Mouse (Mus musculus): ENCODE measurements around the gene Serpinb3b. TPM values are rescaled to one million over a fixed set of nuclear protein-coding genes. Genes with fewer than 3 reads are reported as not detected.

Serpinb3b gene
- polyA plus RNA-seq (2012; ENCODE audit: low replicate concordance): not detected in 2 replicates

DNA sequence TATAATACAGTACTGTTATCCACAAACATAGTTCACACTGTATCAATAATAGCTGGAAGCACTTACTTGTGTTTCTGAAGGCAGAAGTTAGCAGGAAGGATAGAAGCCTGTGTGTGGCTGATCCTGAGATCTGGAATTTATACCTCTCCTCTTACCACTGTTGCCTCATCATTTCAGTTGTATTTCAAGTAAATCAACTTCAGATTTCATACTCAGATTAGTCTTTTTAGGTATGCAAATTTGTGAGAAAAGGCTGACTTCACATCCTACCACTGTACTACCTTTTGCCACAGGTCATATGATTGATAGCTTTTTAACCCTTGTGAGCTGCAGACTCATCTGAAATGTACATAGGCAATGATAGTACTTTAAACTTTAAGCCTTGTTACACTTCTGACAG, at the start of gene Serpinb3b, which contains the start of gene Serpinb3c:
TSS of gene Serpinb3b (minus strand) at position 101 of the 400 bp plus-strand sequence.
TSS of gene Serpinb3c (minus strand) at position 111 of the 400 bp plus-strand sequence.

Other genes with a start within 250 kb of the Serpinb3b start
- not detected in 2 replicates for gene Serpinb3a, start 226.1 kb downstream of the Serpinb3b start, polyA plus RNA-seq (2012; ENCODE audit: low replicate concordance)
- not detected in 2 replicates for gene Serpinb3d, start 194.9 kb downstream of the Serpinb3b start, polyA plus RNA-seq (2012; ENCODE audit: low replicate concordance)
- gene Serpinb3c, start within 50 bp of the Serpinb3b start, polyA plus RNA-seq (2012; ENCODE audit: low replicate concordance): not detected in 2 replicates
- not detected in 2 replicates for gene Serpinb11, start 82.8 kb upstream of the Serpinb3b start, polyA plus RNA-seq (2012; ENCODE audit: low replicate concordance)
- 0.10 TPM in 1 of 2 replicates, not detected in the other for gene Serpinb7, start 121.3 kb upstream of the Serpinb3b start, polyA plus RNA-seq (2012; ENCODE audit: low replicate concordance)
- gene Serpinb2, start 233.1 kb upstream of the Serpinb3b start, polyA plus RNA-seq (2012; ENCODE audit: low replicate concordance): 0.09 and 0.62 TPM in 2 replicates

Measured in hematopoietic multipotent progenitor cell, adult 10-12 weeks (in vitro differentiated cells).